Mouse (Mus musculus) intestine, embryonic 16.5 days (tissue): ENCODE measurements at regions not wholly inside any gene's neighbourhood (a gene's known extent, or its start where the extent isn't known, plus 50 kb on each side); places are given as distances from the start of the nearest gene placed in this dataset.

Experiments used
- ATAC-seq: fragments of 200-750 bp; cut with Nextera tagmentation; 2 replicates; pipeline ENCODE4 v1.8.0; 2017; ENCODE audit warnings: moderate TSS enrichment, moderate library complexity
- H3K27ac ChIP-seq: fragments of 300-500 bp; sonication (generic); 2 replicates; pipeline ENCODE4 v1.5.1; 2014; ENCODE audit warnings: mild to moderate bottlenecking, low read length
- H3K27me3 ChIP-seq: fragments of 300-500 bp; sonication (generic); replicated peaks from 2 replicates; pipeline ENCODE4 v1.6.1; 2014; ENCODE audit warnings: low read length, control low read depth, mixed read lengths; ENCODE audit not compliant: control insufficient read depth, insufficient read depth
- H3K36me3 ChIP-seq: fragments of 300-500 bp; sonication (generic); 2 replicates; pipeline ENCODE4 v1.6.1; 2014; ENCODE audit warnings: low read length, control low read depth; ENCODE audit not compliant: control insufficient read depth, insufficient read depth
- H3K4me1 ChIP-seq: fragments of 300-500 bp; sonication (generic); 2 replicates; pipeline ENCODE4 v1.6.1; 2014; ENCODE audit warnings: low read length, control low read depth, mixed read lengths; ENCODE audit not compliant: control insufficient read depth, insufficient read depth
- H3K4me2 ChIP-seq: fragments of 300-500 bp; sonication (generic); 2 replicates; pipeline ENCODE4 v1.6.1; 2014; ENCODE audit warnings: low read depth, low read length, control low read depth
- H3K4me3 ChIP-seq: fragments of 300-500 bp; sonication (generic); 2 replicates; pipeline ENCODE4 v1.5.1; 2014; ENCODE audit warnings: mild to moderate bottlenecking, low read length
- H3K9ac ChIP-seq: fragments of 300-500 bp; sonication (generic); 2 replicates; pipeline ENCODE4 v1.6.1; 2014; ENCODE audit warnings: low read depth, low read length
- H3K9me3 ChIP-seq: fragments of 300-500 bp; sonication (generic); 2 replicates; pipeline ENCODE4 v1.6.1; 2016; ENCODE audit warnings: low read length, control low read depth; ENCODE audit not compliant: control insufficient read depth
- WGBS: fragments of 180-500 bp; shearing (Covaris S2); extraction: QIAGEN DNeasy Blood & Tissue Kit; methylation state at CpG from one replicate; pipeline ENCODE4 v1.1.7; 2014; 5-methylcytosine and 5-hydroxymethylcytosine counted together

- no peak for ATAC-seq
- no peak overlapping the region for H3K4me2 ChIP-seq
- H3K9me3 ChIP-seq: no peaks in the 10 kb centered on the region; the same call in 1 of the 2 replicates
- no peak overlapping the region for H3K27ac ChIP-seq
- WGBS: 86% methylated on average over 5 of the region's 5 CpGs
- no peaks in the 10 kb centered on the region for H3K4me1 ChIP-seq
- no peaks in the 10 kb centered on the region for H3K36me3 ChIP-seq
- H3K27me3 ChIP-seq: no peaks in the 10 kb centered on the region
- no peak overlapping the region for H3K9ac ChIP-seq
- no peak overlapping the region for H3K4me3 ChIP-seq
Observed at GRCm38 (mm10) chr12:77067938-77068337, 105.9 kb upstream of the Max start.

- H3K4me2 ChIP-seq: no peak overlapping the region
- no peaks in the 10 kb centered on the region; the same call in 1 of the 2 replicates for H3K9me3 ChIP-seq
- WGBS: 69% methylated on average over 5 of the region's 5 CpGs
- H3K4me1 ChIP-seq: no peaks in the 10 kb centered on the region
- ATAC-seq: no peak
- no peak overlapping the region for H3K4me3 ChIP-seq
- no peaks in the 10 kb centered on the region for H3K27me3 ChIP-seq
- H3K27ac ChIP-seq: no peak overlapping the region
- no peaks in the 10 kb centered on the region for H3K36me3 ChIP-seq
- no peak overlapping the region for H3K9ac ChIP-seq
Observed at GRCm38 (mm10) chr12:77067115-77067514, 105.1 kb upstream of the Max start.

DNA sequence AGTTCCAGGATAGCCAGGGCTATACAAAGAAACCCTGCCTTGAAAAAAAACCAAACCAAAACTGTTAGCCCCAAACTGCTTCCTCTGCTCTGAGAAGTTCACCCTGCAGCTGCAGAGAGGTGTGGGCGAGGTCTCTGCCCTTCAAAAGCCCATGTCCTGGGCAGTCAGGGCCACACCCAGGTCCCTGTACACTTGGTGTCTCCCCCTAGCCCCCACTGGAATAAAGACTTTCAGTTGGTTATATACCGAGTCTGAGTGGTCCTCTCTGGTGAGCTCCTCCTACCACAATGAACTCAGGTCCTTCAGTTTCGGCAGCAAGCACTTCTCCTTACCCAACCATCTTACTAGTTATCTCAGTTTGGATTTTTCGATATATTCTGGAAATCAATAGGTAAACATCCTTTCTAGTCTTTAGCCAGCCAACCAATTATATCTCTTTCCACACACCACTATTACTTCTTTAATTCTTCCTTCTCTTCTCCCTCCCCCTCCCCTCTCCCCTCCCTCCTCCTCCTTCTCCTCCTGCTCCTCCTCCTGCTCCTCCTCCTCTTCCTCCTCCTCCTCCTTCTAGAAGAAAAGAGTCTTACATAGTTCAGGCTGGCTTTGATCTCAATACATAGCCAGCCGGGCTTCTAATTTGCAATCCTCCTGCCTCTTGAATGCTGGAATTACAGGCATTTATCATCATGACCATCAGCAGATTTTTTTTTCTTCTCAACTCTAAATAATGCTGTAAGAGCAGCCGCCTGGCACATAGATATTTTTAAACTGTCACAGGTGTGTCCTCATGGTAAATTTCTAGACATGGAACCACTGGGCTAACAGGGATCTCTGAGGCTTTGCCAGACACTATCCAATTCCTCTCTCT lies 103.9 kb upstream of the Max start:
- no peaks in the 10 kb centered on the region; the same call in 1 of the 2 replicates for H3K9me3 ChIP-seq
- H3K36me3 ChIP-seq: no peaks in the 10 kb centered on the region
- no peak overlapping the region for H3K4me2 ChIP-seq
- no peak for ATAC-seq
- H3K27me3 ChIP-seq: no peaks in the 10 kb centered on the region
- no peak overlapping the region for H3K4me3 ChIP-seq
- H3K27ac ChIP-seq: no peak overlapping the region
- no peak overlapping the region for H3K9ac ChIP-seq
- H3K4me1 ChIP-seq: no peaks in the 10 kb centered on the region
- WGBS: 61% methylated on average over 6 of the region's 6 CpGs

GRCm38 (mm10) chr12:77064048-77064447 lies 102.0 kb upstream of the Max start:
- Histone ChIP-seq H3K4me3 (no peak overlapping the region), H3K4me2 (no peak overlapping the region), H3K27ac (no peak overlapping the region), H3K27me3 (no peaks in the 10 kb centered on the region), H3K36me3 (no peaks in the 10 kb centered on the region), H3K9me3 (no peaks in the 10 kb centered on the region; the same call in 1 of the 2 replicates), H3K4me1 (peaks cover 4% of the 10 kb centered on the region), H3K9ac (no peak overlapping the region)
- WGBS: 48% methylated on average over 4 of the region's 4 CpGs
- ATAC-seq: no peak

DNA sequence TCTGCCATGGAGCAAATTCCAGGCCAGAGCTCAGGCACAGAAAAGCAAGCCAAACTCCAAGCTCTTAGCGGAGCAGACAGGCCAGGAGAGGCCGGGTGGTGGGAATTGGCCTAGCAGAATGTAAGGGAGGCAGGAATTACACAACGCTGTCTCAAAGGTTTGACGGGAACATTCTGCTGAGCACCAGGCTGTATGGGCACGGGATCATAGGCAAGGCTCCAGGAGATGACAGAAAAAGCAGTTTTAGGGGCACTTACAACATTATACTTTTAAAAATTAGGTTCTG lies 99.5 kb upstream of the Max start:
- Histone ChIP-seq H3K27ac (no peak overlapping the region), H3K4me1 (peaks cover 16% of the 10 kb centered on the region), H3K36me3 (no peaks in the 10 kb centered on the region), H3K4me2 (no peak overlapping the region), H3K9me3 (no peaks in the 10 kb centered on the region; the same call in 1 of the 2 replicates), H3K9ac (no peak overlapping the region), H3K4me3 (no peak overlapping the region), H3K27me3 (no peaks in the 10 kb centered on the region)
- no peak for ATAC-seq
- WGBS: 85% methylated on average over 5 of the region's 5 CpGs

- Histone ChIP-seq H3K4me3 (no peak overlapping the region), H3K36me3 (no peaks in the 10 kb centered on the region), H3K9ac (no peak overlapping the region), H3K4me1 (peaks cover 16% of the 10 kb centered on the region), H3K9me3 (no peaks in the 10 kb centered on the region; the same call in 1 of the 2 replicates), H3K4me2 (peak overlapping the region; percentile 43), H3K27me3 (no peaks in the 10 kb centered on the region), H3K27ac (no peak overlapping the region)
- WGBS: 80% methylated on average over 9 of the region's 9 CpGs
- peak; percentile 41; the same call in 1 of the 2 replicates for ATAC-seq
Observed at GRCm38 (mm10) chr12:77060766-77061561, 99.0 kb upstream of the Max start.

DNA sequence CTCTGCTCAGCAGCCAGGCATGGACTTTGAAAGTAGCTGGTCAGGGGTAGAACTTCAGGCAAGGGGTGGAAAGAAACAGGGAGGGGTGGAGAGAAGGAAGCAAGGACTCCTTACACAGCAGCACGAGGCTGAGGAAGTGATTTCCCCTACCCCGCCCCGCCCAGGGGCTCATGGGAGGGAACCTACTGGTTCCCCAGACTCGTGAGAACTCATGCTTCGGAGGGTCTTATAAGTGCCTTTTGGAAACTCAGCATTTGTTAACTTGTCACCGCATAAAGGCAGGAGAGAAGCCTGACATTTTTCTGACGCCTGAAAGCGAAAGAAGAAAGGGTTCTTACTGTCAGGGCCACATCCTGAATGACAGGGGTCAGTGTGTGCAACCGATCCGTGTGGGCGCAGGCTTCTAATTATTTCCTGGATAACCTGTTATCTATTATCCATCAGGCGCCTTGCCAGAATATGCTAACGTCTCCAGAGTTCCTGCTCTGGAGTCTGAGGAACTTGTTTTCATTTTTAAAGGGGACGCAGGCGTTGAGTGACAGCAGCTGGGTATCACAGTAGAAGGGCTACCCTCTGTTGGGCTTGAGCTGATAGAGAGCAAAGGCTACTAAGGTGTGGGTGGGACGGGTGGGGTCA lies 98.2 kb upstream of the Max start:
- Histone ChIP-seq H3K27me3 (no peaks in the 10 kb centered on the region), H3K27ac (peak overlapping the region; percentile 52; the same call in 1 of the 2 replicates), H3K9me3 (no peaks in the 10 kb centered on the region; the same call in 1 of the 2 replicates), H3K4me1 (peaks cover 16% of the 10 kb centered on the region), H3K4me2 (peak overlapping the region; percentile 43), H3K36me3 (no peaks in the 10 kb centered on the region), H3K4me3 (peak overlapping the region; percentile 32), H3K9ac (no peak overlapping the region; the same call in 1 of the 2 replicates)
- ATAC-seq: peak; percentile 82
- WGBS: 29% methylated on average over 16 of the region's 16 CpGs

- H3K27ac ChIP-seq: no peak overlapping the region; the same call in 1 of the 2 replicates
- peak overlapping the region; percentile 32; the same call in 1 of the 2 replicates for H3K4me3 ChIP-seq
- ATAC-seq: no peak
- H3K4me2 ChIP-seq: peak overlapping the region; percentile 43
- no peaks in the 10 kb centered on the region for H3K36me3 ChIP-seq
- no peak overlapping the region for H3K9ac ChIP-seq
- H3K4me1 ChIP-seq: peaks cover 16% of the 10 kb centered on the region
- 82% methylated on average over 4 of the region's 4 CpGs for WGBS
- H3K9me3 ChIP-seq: no peaks in the 10 kb centered on the region; the same call in 1 of the 2 replicates
- H3K27me3 ChIP-seq: no peaks in the 10 kb centered on the region
Observed at GRCm38 (mm10) chr12:77059679-77060059, 97.7 kb upstream of the Max start.

DNA sequence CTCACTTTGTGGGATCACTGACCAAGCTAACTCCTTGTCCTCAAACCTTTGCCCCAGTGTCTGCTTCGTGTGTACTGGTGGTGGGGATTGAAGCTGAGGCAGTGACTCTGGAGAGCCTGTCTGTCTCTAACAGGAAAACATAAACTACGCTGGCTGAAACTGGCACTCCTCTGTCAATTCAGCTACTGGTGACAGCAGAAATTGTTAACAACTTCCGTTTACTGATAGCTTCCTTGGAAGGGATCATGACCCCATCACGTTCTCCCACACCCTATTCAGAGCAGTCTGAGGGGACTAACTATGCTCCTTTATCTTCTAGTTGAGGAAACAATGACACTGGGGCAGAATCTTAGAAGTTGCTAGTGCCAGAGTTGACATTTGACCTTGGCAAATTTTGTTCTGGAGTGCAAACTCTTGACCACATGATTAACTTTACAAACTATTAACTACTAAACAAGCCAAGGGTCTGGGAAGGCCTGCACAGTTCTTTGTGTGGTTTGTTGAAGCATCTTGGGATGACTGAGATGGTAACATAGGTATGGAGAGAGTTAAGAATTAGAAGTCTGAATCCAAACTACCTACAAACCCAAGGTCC lies 96.7 kb upstream of the Max start:
- Histone ChIP-seq H3K4me2 (no peak overlapping the region), H3K9ac (no peak overlapping the region), H3K4me3 (no peak overlapping the region), H3K27ac (no peak overlapping the region), H3K27me3 (no peaks in the 10 kb centered on the region), H3K4me1 (peaks cover 16% of the 10 kb centered on the region), H3K9me3 (no peaks in the 10 kb centered on the region; the same call in 1 of the 2 replicates), H3K36me3 (no peaks in the 10 kb centered on the region)
- ATAC-seq: no peak
- WGBS: 26% methylated on average over 4 of the region's 4 CpGs
